Mouse (Mus musculus): Measurements from ENCODE around the gene Gnl1. TPM values are rescaled to one million over a fixed set of nuclear protein-coding genes. Genes with fewer than 3 reads are reported as not detected.

Gene Gnl1
- total and polyA plus RNA-seq, 2 experiments from 2014 or later = 83.4 to 115 TPM

DNA sequence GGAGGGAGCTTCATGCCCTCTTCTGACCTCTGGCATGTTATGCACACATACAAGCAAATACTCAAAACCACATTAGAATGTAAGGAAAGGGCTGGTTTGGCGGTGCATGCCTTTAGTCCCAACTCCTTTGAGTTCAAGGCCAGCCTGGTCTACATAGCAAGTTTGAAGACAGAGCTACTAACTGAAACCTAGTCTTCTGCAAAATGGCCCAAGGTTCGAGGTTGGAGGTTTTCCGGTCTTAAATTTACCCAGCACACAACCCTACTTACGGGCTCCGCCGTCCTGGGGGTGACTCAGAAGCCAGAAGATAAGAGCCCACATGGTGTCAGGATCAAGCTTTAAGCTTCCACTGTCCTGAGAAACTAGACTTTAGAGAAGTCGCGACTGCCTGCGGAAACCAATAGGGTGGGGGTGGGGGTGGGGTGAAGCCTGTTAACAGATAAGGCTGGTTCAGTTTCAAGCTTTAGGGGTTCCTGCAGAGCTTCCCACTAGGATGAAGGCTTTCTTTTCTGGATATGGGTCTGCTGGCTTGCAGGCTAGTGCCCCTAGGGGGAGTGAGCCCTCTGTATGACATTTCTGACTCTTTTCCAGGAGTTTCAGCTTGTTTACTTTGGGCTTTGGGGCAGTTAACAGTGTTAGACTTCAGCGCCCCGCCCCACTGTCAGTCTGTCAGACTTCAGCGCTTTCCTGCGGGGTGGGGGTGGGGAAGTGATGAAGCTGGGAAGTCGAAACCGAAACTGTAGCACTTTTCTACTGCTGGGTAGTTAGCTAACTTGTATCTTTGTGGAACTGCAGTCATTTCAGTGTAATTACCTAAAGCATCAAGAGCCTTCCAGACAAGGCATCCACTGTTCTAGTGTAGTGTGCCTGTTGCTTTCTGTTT lies 40.8 kb downstream of the Gnl1 start, which contains the start of gene H2-T24:
Gene H2-T24, minus strand, starts transcription at position 370 of the 883 bp plus-strand sequence.
- Histone ChIP-seq H3K27ac (ENCODE audit: low read depth, low read length) (no peak within 1 kb of the TSS), H3K4me3 (ENCODE audit: low read depth, low read length) (no peak within 1 kb of the TSS), H3K27me3 (ENCODE audit: insufficient read depth, low read length) (no peaks in the 10 kb centered on the region), H3K9me3 (ENCODE audit: low read length) (no peaks in the 10 kb centered on the region), H3K36me3 (ENCODE audit: insufficient read depth) (peaks cover 4% of the 10 kb centered on the region; the same call in 1 of the 2 replicates), H3K4me2 (ENCODE audit: low read depth) (no peak within 1 kb of the TSS), H3K4me1 (ENCODE audit: insufficient read depth) (no peaks in the 10 kb centered on the region), H3K9ac (no peak within 1 kb of the TSS)
- DNase-seq (peak; percentile 10), ATAC-seq (peak; percentile 38; the same call in 1 of the 2 replicates)
- WGBS = 43% methylated on average over 15 of the region's 15 CpGs
- peak; percentile 41; the same call in 1 of the 2 replicates for TF ChIP-seq CTCF (IDR thresholded peaks at IDR 0.05; ENCODE audit: low read depth)

DNA sequence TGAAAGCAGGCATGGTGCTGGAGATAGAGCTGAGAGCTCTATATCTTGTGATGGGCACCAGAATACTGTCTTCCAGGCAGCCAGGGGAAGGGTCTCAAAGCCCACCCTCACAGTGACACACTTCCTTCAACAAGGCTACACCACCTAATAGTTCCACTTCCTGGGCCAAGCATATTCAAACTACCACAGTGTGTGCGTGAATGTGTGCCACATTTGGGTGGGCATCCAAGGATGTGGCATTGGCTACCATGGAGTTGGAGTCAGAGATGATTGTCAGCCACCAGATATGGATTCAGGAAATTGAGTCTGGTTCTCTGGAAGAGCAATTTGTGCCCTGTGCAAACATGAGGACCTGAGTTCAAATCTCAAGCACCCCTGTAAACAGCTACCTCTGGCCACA lies 41.7 kb downstream of the Gnl1 start:
- Histone ChIP-seq H3K4me3 (ENCODE audit: low read depth, low read length) (no peak overlapping the region), H3K27me3 (ENCODE audit: insufficient read depth, low read length) (no peaks in the 10 kb centered on the region), H3K4me2 (ENCODE audit: low read depth) (no peak overlapping the region), H3K36me3 (ENCODE audit: insufficient read depth) (no peaks in the 10 kb centered on the region), H3K9me3 (ENCODE audit: low read length) (no peaks in the 10 kb centered on the region), H3K4me1 (ENCODE audit: insufficient read depth) (no peaks in the 10 kb centered on the region), H3K9ac (no peak overlapping the region), H3K27ac (ENCODE audit: low read depth, low read length) (no peak overlapping the region)
- no peak for TF ChIP-seq CTCF (IDR thresholded peaks at IDR 0.05; ENCODE audit: low read depth)
- 95% methylated on average over 1 of the region's 1 CpGs for WGBS
- ATAC-seq (no peak), DNase-seq (no peak)

DNA sequence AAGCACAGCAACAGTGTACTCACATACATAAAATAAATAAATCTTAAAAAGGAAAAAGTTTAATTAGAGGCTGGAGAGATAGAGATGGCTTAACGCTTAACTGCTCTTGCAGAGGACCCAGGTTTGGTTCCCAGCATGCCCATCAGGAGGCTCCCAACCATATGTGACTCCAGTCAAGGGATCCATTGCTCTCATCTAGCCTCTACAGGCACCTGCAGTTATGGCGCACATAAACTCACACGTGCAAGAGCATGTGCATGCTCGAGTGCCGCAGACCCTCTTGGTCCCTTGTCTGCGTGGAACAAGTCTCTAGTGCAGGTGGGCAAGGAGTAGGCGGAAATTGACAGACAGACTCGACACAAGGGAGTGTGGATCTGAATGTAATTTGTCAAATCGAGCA lies 42.4 kb downstream of the Gnl1 start:
- no peak for ATAC-seq

DNA sequence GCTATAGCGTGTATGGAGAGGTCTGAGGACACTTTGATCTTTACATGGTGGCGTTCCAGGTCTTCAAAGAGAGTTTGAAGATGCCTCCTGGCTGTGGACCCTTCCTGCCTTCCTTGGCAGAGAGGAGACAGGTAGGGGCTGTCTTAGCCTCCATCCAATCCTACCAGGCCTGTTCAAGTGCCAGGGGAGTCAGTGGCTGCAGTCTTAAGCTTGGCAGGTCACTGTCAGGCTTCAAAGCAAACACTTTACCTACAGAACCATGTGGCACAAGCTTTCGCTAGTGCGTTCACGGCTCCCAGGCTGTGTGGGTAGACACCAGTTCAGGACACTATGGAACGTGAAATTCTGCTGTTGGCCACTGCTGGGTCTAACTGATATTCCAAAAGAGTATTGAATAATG lies 43.3 kb downstream of the Gnl1 start:
- no peaks in the 10 kb centered on the region for H3K27me3 ChIP-seq (ENCODE audit: insufficient read depth, low read length)
- no peak overlapping the region for H3K27ac ChIP-seq (ENCODE audit: low read depth, low read length)
- no peaks in the 10 kb centered on the region for H3K4me1 ChIP-seq (ENCODE audit: insufficient read depth)
- 92% methylated on average over 6 of the region's 6 CpGs for WGBS
- no peaks in the 10 kb centered on the region for H3K9me3 ChIP-seq (ENCODE audit: low read length)
- H3K9ac ChIP-seq = no peak overlapping the region
- no peak overlapping the region for H3K4me3 ChIP-seq (ENCODE audit: low read depth, low read length)
- ATAC-seq = no peak
- no peaks in the 10 kb centered on the region for H3K36me3 ChIP-seq (ENCODE audit: insufficient read depth)
- no peak for DNase-seq
- TF ChIP-seq CTCF (IDR thresholded peaks at IDR 0.05; ENCODE audit: low read depth) = no peak
- no peak overlapping the region for H3K4me2 ChIP-seq (ENCODE audit: low read depth)

More for the DNA sequence above, 42.4 kb downstream of the Gnl1 start:
- no peak overlapping the region for H3K4me3 ChIP-seq (ENCODE audit: low read depth, low read length)
- H3K4me2 ChIP-seq (ENCODE audit: low read depth) = no peak overlapping the region
- no peaks in the 10 kb centered on the region for H3K9me3 ChIP-seq (ENCODE audit: low read length)
- DNase-seq = no peak
- WGBS = 93% methylated on average over 9 of the region's 9 CpGs
- no peaks in the 10 kb centered on the region for H3K27me3 ChIP-seq (ENCODE audit: insufficient read depth, low read length)
- no peaks in the 10 kb centered on the region for H3K36me3 ChIP-seq (ENCODE audit: insufficient read depth)
- no peaks in the 10 kb centered on the region for H3K4me1 ChIP-seq (ENCODE audit: insufficient read depth)
- no peak overlapping the region for H3K27ac ChIP-seq (ENCODE audit: low read depth, low read length)
- TF ChIP-seq CTCF (IDR thresholded peaks at IDR 0.05; ENCODE audit: low read depth) = no peak
- no peak overlapping the region for H3K9ac ChIP-seq

DNA sequence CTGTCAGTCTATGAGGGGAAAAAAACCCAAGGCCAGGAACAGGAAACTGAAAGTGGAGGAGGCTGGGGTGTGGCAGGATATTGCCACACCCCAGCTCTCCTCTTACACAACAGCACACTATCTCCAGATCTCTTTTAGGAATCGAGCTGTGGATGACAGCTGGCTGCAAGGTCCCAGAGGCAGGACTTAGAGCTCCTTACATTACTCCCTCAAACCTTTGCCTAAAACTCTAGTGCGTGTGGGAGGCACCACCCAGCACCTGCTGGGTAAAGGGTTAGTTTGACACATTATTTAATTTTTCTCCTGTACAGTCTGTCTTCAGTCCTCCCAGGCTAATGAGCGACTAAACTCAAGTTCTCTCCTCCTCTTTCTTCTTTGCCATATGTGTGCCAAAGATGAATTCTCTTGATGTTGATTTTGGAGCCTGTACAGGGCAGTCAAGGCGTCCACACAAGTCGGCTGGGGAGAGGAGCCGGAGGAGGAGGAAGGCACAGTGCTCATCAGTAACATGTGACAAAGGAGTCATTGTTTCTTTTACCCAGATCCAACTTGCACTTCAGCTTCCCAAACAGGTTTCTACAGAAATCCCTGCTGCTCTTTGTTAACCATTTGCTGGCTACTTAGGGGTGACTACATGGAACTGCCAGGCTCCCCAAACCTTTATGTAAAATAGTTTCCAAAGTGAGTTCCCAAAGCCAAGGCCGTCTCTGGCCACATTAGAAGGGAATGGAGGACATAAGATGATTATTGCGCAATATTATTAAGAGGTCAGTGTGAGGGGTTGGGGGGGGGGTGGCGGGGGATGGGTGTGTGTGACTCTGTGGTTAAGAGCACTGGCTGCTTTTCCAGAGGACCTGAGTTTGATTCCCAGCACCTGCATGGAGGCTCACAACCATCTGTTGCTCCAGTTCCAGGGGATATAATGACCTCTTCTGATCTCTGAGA lies 44.3 kb downstream of the Gnl1 start:
- WGBS = 58% methylated on average over 9 of the region's 9 CpGs
- H3K9ac ChIP-seq = no peak overlapping the region
- no peak for TF ChIP-seq CTCF (IDR thresholded peaks at IDR 0.05; ENCODE audit: low read depth)

DNA sequence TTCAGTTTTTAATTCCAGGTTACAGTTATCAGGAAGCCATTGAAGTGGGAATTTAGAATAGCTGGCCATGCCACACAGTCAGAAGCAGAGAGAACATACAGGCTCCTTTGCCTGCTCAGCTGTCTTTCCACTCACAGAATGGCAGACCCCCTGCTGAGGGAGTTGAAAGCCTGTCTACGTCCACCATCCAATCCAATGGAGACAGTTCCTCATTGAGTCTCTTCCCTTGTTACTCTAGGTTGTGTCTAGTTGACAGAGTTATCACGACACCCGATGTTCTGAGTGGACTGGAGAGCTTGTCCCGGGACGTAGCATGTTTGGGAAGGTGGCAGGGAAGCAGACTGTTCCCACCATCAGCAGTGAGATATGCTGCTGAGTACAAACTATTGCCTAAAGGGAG lies 45.5 kb downstream of the Gnl1 start:
- H3K4me2 ChIP-seq (ENCODE audit: low read depth) = no peak overlapping the region
- H3K4me3 ChIP-seq (ENCODE audit: low read depth, low read length) = no peak overlapping the region
- H3K36me3 ChIP-seq (ENCODE audit: insufficient read depth) = no peaks in the 10 kb centered on the region
- H3K27ac ChIP-seq (ENCODE audit: low read depth, low read length) = no peak overlapping the region
- 58% methylated on average over 5 of the region's 5 CpGs for WGBS
- H3K9ac ChIP-seq = no peak overlapping the region
- no peak for DNase-seq
- no peak for ATAC-seq
- no peak for TF ChIP-seq CTCF (IDR thresholded peaks at IDR 0.05; ENCODE audit: low read depth)
- no peaks in the 10 kb centered on the region for H3K27me3 ChIP-seq (ENCODE audit: insufficient read depth, low read length)
- H3K9me3 ChIP-seq (ENCODE audit: low read length) = no peaks in the 10 kb centered on the region
- no peaks in the 10 kb centered on the region for H3K4me1 ChIP-seq (ENCODE audit: insufficient read depth)

More for the DNA sequence above, 44.3 kb downstream of the Gnl1 start:
- no peaks in the 10 kb centered on the region for H3K4me1 ChIP-seq (ENCODE audit: insufficient read depth)
- H3K4me3 ChIP-seq (ENCODE audit: low read depth, low read length) = no peak overlapping the region
- DNase-seq (no peak), ATAC-seq (no peak)
- no peaks in the 10 kb centered on the region for H3K9me3 ChIP-seq (ENCODE audit: low read length)
- H3K36me3 ChIP-seq (ENCODE audit: insufficient read depth) = no peaks in the 10 kb centered on the region
- H3K27me3 ChIP-seq (ENCODE audit: insufficient read depth, low read length) = no peaks in the 10 kb centered on the region
- no peak overlapping the region for H3K27ac ChIP-seq (ENCODE audit: low read depth, low read length)
- H3K4me2 ChIP-seq (ENCODE audit: low read depth) = no peak overlapping the region
